Mouse (Mus musculus) kidney, postnatal 0 days (tissue): ENCODE measurements around the gene Kif16b. TPM values are rescaled to one million over a fixed set of nuclear protein-coding genes. Genes with fewer than 3 reads are reported as not detected.

ENCODE experiments used
- ATAC-seq: fragments of 200-750 bp; cut with Nextera tagmentation; replicated peaks from 2 replicates; pipeline ENCODE4 v1.8.0; 2017; ENCODE audit warnings: low read depth, moderate number of reproducible peaks, moderate TSS enrichment, moderate library complexity; ENCODE audit not compliant: low FRiP score
- DNase-seq: peaks from one replicate; pipeline ENCODE4 v3.0.0-alpha.2; 2016; ENCODE audit warnings: low spot score
- H3K27ac ChIP-seq: fragments of 300-500 bp; sonication (generic); 2 replicates; pipeline ENCODE4 v1.5.1; 2014; ENCODE audit warnings: mild to moderate bottlenecking
- H3K27me3 ChIP-seq: fragments of 300-500 bp; sonication (generic); 2 replicates; pipeline ENCODE4 v1.6.1; 2014; ENCODE audit warnings: low read length, mixed read lengths; ENCODE audit not compliant: insufficient read depth
- H3K36me3 ChIP-seq: fragments of 300-500 bp; sonication (generic); 2 replicates; pipeline ENCODE4 v1.6.1; 2014; ENCODE audit warnings: low read length, mixed read lengths; ENCODE audit not compliant: insufficient read depth
- H3K4me1 ChIP-seq: fragments of 300-500 bp; sonication (generic); replicated peaks from 2 replicates; pipeline ENCODE4 v1.6.1; 2014; ENCODE audit warnings: antibody characterized with exemption, low read length, mixed read lengths; ENCODE audit not compliant: insufficient read depth
- H3K4me2 ChIP-seq: fragments of 300-500 bp; sonication (generic); 2 replicates; pipeline ENCODE4 v1.6.1; 2014; ENCODE audit warnings: mild to moderate bottlenecking, low read length, moderate library complexity, mixed read lengths
- H3K4me3 ChIP-seq: fragments of 300-500 bp; sonication (generic); replicated peaks from 2 replicates; pipeline ENCODE4 v1.5.1; 2014; ENCODE audit warnings: low read depth, low read length
- H3K9ac ChIP-seq: fragments of 300-500 bp; sonication (generic); 2 replicates; pipeline ENCODE4 v1.6.1; 2014; ENCODE audit warnings: low read depth, low read length
- H3K9me3 ChIP-seq: fragments of 300-500 bp; sonication (generic); replicated peaks from 2 replicates; pipeline ENCODE4 v1.6.1; 2016; ENCODE audit warnings: low read length, inconsistent platforms, mixed read lengths
- CTCF ChIP-seq: IDR thresholded peaks from 2 replicates; pipeline ENCODE4 v1.5.1; 2016; ENCODE audit warnings: antibody characterized with exemption, low read depth, mild to moderate bottlenecking, moderate library complexity
- WGBS: fragments of 180-500 bp; shearing (Covaris S2); extraction: QIAGEN DNeasy Blood & Tissue Kit; methylation state at CpG from one replicate; pipeline ENCODE4 v1.1.7; 2014; 5-methylcytosine and 5-hydroxymethylcytosine counted together
- polyA plus RNA-seq: library from polyadenylated mRNA; unstranded; fragments of >200 nt; fragmentation: Nextera tagmentation; extraction: Ambion mirVana; gene quantifications from 2 replicates; pipeline ENCODE4 v1.2.1, GENCODE M21; 2015

The Kif16b gene
- polyA plus RNA-seq, 1 experiment from 2014 or later: 18.9 TPM

- no peak overlapping the region for H3K4me3 ChIP-seq
- no peak overlapping the region for H3K9ac ChIP-seq
- H3K27ac ChIP-seq: no peak overlapping the region
- H3K36me3 ChIP-seq: peaks cover 8% of the 10 kb centered on the region; the same call in 1 of the 2 replicates
- ATAC-seq: no peak
- DNase-seq: no peak
- no peaks in the 10 kb centered on the region for H3K27me3 ChIP-seq
- H3K9me3 ChIP-seq: no peaks in the 10 kb centered on the region
- no peaks in the 10 kb centered on the region for H3K4me1 ChIP-seq
- WGBS: 60% methylated on average over 1 of the region's 1 CpGs
- no peak overlapping the region for H3K4me2 ChIP-seq
- TF ChIP-seq CTCF: no peak
These were observed 186.0 kb downstream of the Kif16b start for GRCm38 (mm10) chr2:142715186-142715911.

GRCm38 (mm10) chr2:142712727-142713126, 188.6 kb downstream of the Kif16b start:
- no peak overlapping the region for H3K4me3 ChIP-seq
- H3K36me3 ChIP-seq: peaks cover 11% of the 10 kb centered on the region; the same call in 1 of the 2 replicates
- H3K9ac ChIP-seq: no peak overlapping the region
- H3K27ac ChIP-seq: no peak overlapping the region
- H3K4me2 ChIP-seq: no peak overlapping the region
- ATAC-seq (no peak), DNase-seq (no peak)
- H3K27me3 ChIP-seq: no peaks in the 10 kb centered on the region
- WGBS: 95% methylated on average over 11 of the region's 11 CpGs
- H3K4me1 ChIP-seq: no peaks in the 10 kb centered on the region
- TF ChIP-seq CTCF: no peak
- no peaks in the 10 kb centered on the region for H3K9me3 ChIP-seq

GRCm38 (mm10) chr2:142709326-142709725, 192.0 kb downstream of the Kif16b start:
- TF ChIP-seq CTCF: no peak
- no peak overlapping the region for H3K9ac ChIP-seq
- H3K9me3 ChIP-seq: no peaks in the 10 kb centered on the region
- H3K36me3 ChIP-seq: peaks cover 11% of the 10 kb centered on the region; the same call in 1 of the 2 replicates
- no peak overlapping the region for H3K27ac ChIP-seq
- no peaks in the 10 kb centered on the region for H3K27me3 ChIP-seq
- no peak overlapping the region for H3K4me2 ChIP-seq
- H3K4me3 ChIP-seq: no peak overlapping the region
- ATAC-seq (no peak), DNase-seq (no peak)
- H3K4me1 ChIP-seq: no peaks in the 10 kb centered on the region
- 69% methylated on average over 3 of the region's 3 CpGs for WGBS

GRCm38 (mm10) chr2:142700689-142701088, 200.6 kb downstream of the Kif16b start:
- H3K9me3 ChIP-seq: no peaks in the 10 kb centered on the region
- no peaks in the 10 kb centered on the region for H3K36me3 ChIP-seq
- no peak for TF ChIP-seq CTCF
- 74% methylated on average over 4 of the region's 4 CpGs for WGBS
- no peaks in the 10 kb centered on the region for H3K27me3 ChIP-seq
- no peak for ATAC-seq
- H3K4me1 ChIP-seq: no peaks in the 10 kb centered on the region
- no peak overlapping the region for H3K4me2 ChIP-seq
- H3K27ac ChIP-seq: no peak overlapping the region
- H3K9ac ChIP-seq: no peak overlapping the region
- H3K4me3 ChIP-seq: no peak overlapping the region
- no peak for DNase-seq

- Histone ChIP-seq H3K9ac (no peak overlapping the region), H3K27ac (no peak overlapping the region), H3K27me3 (no peaks in the 10 kb centered on the region), H3K4me2 (no peak overlapping the region), H3K4me3 (no peak overlapping the region), H3K9me3 (no peaks in the 10 kb centered on the region), H3K4me1 (no peaks in the 10 kb centered on the region), H3K36me3 (no peaks in the 10 kb centered on the region)
- DNase-seq: no peak
- 56% methylated on average over 3 of the region's 3 CpGs for WGBS
- no peak for ATAC-seq
- TF ChIP-seq CTCF: no peak
These were observed 202.7 kb downstream of the Kif16b start for GRCm38 (mm10) chr2:142698650-142699049.

GRCm38 (mm10) chr2:142694936-142695331, 206.4 kb downstream of the Kif16b start:
- no peak for TF ChIP-seq CTCF
- DNase-seq: no peak

More at GRCm38 (mm10) chr2:142694936-142695331, 206.4 kb downstream of the Kif16b start:
- Histone ChIP-seq H3K27me3 (no peaks in the 10 kb centered on the region), H3K27ac (no peak overlapping the region), H3K9me3 (no peaks in the 10 kb centered on the region), H3K36me3 (no peaks in the 10 kb centered on the region), H3K4me1 (no peaks in the 10 kb centered on the region), H3K4me3 (no peak overlapping the region), H3K4me2 (no peak overlapping the region), H3K9ac (no peak overlapping the region)
- WGBS: 89% methylated on average over 1 of the region's 1 CpGs
- ATAC-seq: no peak
